Mouse (Mus musculus): ENCODE data around the gene Nsl1.
A peak's percentile ranks its signal among the peaks of the same experiment; 100 is the strongest.

The Nsl1 gene

GRCm38 (mm10) chr1:191096871-191097681 lies 34.3 kb downstream of the Nsl1 start:
- peak; percentile 44 for DNase-seq

DNA sequence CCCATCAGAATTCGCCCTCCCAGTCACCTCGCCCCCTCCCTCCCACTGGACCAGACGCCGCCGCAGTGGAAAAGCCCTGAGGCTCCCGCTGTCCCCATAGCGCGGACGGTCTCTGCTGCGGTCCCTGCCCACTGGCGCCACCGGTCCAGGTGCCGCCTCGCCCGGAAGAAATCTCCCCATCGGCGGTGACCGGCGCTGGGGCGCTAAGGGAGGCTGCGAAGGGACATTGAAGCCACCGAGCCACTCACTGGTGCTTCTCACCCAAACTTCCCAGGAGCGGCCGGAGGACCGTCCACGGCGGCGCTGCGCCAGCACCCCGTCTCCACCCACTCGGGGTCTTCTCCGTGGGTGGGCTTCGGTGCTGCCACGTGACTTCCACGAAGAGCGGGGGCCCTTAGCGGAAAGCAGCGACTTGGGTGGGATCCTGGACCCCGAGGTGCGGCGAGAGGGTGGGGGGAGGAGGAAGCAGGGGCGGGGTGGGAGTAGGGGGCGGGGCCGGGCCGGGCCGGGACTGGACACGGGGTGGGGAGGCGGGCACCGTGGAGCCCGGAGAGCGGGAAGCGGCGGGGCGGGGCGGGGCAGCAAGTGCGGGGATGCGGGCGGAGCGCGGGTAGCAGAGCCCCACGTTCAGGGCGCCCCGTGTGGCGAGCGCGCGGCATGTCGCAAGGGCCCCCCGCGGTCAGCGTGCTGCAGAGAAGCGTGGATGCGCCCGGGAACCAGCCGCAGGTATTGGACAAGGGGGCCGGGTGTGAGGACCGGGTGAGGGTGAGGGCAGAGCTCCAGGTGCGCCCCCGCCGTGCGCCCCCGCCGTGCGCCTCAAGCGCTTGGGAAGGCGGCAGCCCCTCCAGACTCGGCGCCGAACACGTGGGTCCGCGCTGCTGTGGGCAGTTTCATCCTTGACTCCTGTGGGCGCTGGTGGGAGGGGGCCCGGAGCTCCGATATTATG lies 35.3 kb downstream of the Nsl1 start, which contains the start of gene Batf3:
TSS of gene Batf3 (plus strand) at position 46 of the 946 bp plus-strand sequence.
- DNase-seq, result peak; percentile 77

GRCm38 (mm10) chr1:191099114-191099513 lies 36.3 kb downstream of the Nsl1 start:
- no peak for DNase-seq

- DNase-seq, result no peak
Observed at GRCm38 (mm10) chr1:191099772-191100291, 37.0 kb downstream of the Nsl1 start.

DNA sequence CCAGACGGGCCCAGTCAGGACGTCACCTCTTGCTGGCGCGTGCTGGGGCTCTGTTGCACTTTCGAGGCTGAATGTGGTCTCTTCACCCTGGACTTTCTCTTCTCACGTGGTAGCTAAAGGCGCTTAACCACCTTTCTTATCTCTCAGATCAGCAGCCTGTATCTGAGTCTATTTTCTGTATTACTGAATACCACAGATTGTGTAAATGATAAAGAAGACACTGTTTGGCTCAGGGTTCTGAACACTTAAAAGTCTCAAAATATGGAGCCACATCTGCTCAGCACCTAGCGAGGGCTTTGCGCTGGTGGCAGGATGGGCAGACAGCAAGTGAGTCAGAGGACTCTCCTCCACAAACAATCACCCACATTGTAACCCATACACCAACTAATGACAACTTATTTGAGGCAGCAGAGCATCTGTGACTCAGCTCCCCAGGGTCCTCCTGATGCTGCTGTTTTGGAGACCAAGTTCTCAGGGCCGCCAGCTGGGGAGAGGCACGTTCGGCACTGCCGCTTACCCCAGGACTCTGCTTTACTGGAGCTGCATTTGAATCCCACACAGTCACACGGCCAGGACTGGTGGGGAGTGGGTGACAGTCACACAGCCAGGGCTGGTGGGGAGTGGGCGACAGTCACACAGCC lies 40.0 kb downstream of the Nsl1 start:
- DNase-seq, result no peak

GRCm38 (mm10) chr1:191105246-191105645 lies 42.4 kb downstream of the Nsl1 start:
- DNase-seq, result no peak

- DNase-seq, result no peak
Observed at GRCm38 (mm10) chr1:191107306-191107705, 44.5 kb downstream of the Nsl1 start.

- DNase-seq, result no peak
Observed at GRCm38 (mm10) chr1:191109907-191110306, 47.1 kb downstream of the Nsl1 start.

GRCm38 (mm10) chr1:191111146-191111545 lies 48.3 kb downstream of the Nsl1 start:
- peak; percentile 25 for DNase-seq

GRCm38 (mm10) chr1:191114868-191115267 lies 52.1 kb downstream of the Nsl1 start:
- DNase-seq, result no peak

- no peak for DNase-seq
Observed at GRCm38 (mm10) chr1:191115514-191116238, 52.9 kb downstream of the Nsl1 start.

GRCm38 (mm10) chr1:191122744-191123143 lies 59.9 kb downstream of the Nsl1 start:
- no peak for DNase-seq

DNA sequence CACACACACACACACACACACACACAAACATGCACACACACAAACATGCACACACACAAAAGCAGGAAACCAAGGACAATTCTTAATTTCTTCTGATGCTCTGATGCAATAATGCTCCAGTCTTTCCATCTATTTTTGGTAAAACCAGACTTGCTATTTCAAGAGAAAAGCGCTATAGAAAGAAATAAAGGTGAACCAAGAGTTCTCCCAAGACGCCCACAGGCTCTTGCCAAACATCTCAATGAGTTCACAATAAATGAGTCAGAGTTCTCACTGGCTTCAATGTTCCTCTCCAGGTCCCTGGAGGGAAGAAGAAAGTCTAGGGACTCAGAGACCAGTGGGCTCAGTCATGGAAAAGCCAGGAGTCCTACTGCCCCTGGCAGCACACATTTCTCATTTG lies 60.9 kb downstream of the Nsl1 start:
- no peak for DNase-seq

GRCm38 (mm10) chr1:191124288-191124687 lies 61.5 kb downstream of the Nsl1 start:
- DNase-seq, result no peak

DNA sequence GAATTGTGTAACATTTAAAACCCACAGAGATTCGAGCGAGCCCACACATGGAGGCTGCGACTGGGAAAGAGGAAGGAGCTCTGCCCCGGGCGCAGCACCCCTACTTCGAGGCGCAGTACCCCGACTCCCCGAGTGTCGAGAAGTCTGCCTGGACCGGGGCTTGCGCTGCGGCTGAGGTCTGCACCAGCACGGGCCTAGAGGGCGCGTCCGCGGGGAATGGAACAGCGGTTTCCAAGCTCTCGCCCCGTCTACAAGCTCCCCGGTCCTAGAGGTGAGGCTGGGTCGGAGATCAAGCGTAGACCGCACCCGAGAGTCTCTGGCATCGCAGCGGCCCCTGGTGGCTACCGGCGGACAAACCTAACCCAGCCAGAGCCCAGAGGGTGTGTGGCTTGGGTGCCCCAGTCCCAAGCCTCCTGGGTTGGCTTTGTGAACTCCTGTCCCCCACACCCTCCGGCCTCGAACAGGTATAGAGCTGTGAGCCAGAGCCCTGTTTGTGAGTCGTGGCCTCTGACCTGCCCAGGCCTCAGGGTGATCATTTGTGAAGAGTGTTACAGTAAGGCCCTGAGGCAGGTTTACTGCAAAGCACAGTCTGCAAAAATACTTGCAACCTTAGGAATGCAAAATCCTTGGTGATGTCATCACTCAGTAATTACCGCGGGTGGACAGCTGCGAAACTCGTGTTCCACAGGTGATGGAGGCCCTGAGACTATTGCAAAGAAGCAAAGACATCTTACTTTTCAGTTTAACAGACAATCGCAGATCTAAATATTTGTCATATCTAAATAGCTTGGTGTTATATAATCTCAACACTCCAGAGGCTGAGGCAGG lies 63.2 kb downstream of the Nsl1 start:
- DNase-seq, result peak; percentile 81

DNA sequence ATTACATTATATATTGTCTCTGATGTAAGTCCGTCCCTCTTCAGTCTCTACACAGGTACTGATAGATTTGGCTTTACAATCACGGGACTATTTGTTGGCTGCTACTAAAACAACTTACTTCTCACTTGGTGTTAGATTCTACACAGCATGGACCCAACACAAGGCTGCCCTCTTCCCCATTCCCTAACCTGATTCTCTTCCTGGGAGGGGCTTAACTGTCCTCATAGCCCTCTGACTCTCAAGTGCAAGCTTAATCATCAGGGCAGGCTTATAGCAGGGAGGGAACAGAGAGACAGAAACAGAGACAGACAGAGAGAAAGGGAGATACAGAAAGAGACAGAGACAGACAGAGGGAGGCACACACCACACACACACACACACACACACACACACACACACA lies 68.9 kb downstream of the Nsl1 start:
- DNase-seq, result no peak

- peak; percentile 31 for DNase-seq
Observed at GRCm38 (mm10) chr1:191132240-191132639, 69.4 kb downstream of the Nsl1 start.

- no peak for DNase-seq
Observed at GRCm38 (mm10) chr1:191132934-191133333, 70.1 kb downstream of the Nsl1 start.

DNA sequence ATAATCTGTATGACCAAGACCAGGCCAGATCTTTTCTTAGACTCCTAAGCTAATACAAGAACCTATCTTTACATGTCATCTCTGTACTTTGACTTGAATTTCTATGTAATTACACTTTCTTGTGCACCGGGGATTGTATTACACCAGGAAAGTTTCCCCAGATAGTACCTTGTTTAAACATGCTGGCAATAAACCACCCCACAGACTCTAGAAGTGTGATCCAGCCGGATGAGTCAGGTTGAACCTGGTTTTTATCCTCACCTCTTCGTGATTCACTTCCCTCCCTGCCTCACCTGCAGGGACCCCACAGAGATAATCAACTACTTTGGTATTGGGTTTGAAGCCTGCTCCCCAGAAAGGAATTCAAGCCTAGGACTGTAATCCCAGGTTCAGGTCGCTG lies 72.6 kb downstream of the Nsl1 start:
- DNase-seq, result no peak

All from kidney, postnatal 10 days (tissue).